Mouse (Mus musculus): Measurements from ENCODE around the gene Nipsnap3a. TPM values are rescaled to one million over a fixed set of nuclear protein-coding genes. Genes with fewer than 3 reads are reported as not detected.

Gene Nipsnap3a
- total RNA-seq, 2 experiments from 2014 or later, result not detected

- intact Hi-C loops (cut with DNase I), result no loop called here
- DNase-seq, result no peak
Measured at GRCm38 (mm10) chr4:53046238-53047022, 57.4 kb downstream of the Nipsnap3a start.

Other genes with a start within 250 kb of the Nipsnap3a start
- gene Olfr275, start 174.7 kb upstream of the Nipsnap3a start, total RNA-seq (2021), result not detected
- not detected for gene Olfr273, start 130.0 kb upstream of the Nipsnap3a start, total RNA-seq (2021)
- not detected for gene Olfr272, start 70.1 kb upstream of the Nipsnap3a start, total RNA-seq (2021)
- gene Olfr270, start 24.7 kb upstream of the Nipsnap3a start, total RNA-seq (2021), result not detected
- 10 to 100 TPM; 15.1 to 16.9 TPM for gene Nipsnap3b, start 22.6 kb downstream of the Nipsnap3a start, total RNA-seq (2021)
- 10 to 100 TPM; 16.1 to 18.2 TPM for gene Abca1, start 170.6 kb downstream of the Nipsnap3a start, total RNA-seq (2021)